Mouse (Mus musculus): ENCODE results near the gene Ralgapa2. TPM values are rescaled to one million over a fixed set of nuclear protein-coding genes. Genes with fewer than 3 reads are reported as not detected.
A peak's percentile ranks its signal among the peaks of the same experiment; 100 is the strongest.

The Ralgapa2 gene
- polyA plus RNA-seq, 3 experiments from 2014 or later, result 7.4 to 13.3 (median 11.4) TPM

DNA sequence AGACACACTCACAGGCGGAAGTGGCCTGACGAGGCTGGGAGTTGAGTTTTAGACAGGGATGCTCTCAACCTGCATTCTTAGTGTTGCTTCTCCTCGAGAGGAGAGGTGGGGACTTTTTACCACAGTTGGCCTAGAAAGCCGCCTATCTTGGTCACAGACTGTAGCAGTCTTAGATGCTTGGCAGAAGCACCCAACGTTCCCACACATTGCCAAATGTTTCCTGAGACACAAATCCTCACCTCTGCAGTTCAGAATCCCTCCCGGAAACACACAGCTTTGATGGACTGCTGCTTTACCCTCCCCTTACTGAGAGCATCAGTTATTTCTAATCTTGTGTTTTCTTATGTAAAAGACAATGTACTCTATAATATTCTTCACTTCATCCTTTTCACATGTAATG is 155.6 kb downstream of the Ralgapa2 start:
- ATAC-seq, result no peak

DNA sequence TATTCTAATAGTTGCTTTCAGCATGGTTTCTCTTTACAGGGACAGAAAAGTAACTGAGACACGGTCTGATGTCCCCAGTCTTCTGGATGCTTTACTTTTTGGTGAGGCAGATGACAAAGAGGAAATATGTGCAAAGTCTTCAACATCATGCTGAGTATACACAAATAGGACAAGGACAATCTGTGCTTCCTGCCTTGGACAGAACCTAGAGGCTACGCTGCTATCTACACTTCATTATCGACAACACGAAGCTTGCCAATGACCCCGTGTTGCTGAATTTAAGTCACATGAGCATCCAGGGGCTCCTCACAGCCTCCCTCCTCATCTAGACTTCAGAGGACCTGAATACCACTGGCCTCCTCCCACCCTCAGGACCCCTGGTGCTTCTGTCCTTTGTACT is 161.9 kb downstream of the Ralgapa2 start:
- no peak for ATAC-seq

DNA sequence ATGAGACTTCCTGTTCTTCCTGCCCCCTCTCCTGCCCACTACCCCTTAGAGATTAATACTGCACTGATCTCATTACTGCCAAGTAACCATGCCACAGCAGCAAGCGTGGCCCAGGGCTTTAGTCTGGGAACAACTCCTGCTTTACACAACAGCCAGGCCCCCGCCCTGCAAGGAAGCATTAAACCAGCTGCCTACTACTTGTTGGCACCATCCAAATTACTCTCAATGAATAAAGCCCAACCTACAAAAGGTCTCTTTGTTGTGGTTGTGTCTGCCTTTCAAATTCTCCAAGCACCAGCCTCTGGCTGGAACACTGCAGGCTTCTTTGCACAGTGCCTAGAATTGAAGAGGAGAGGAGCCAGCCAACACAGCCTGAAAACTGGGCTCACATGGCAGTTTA is 164.2 kb downstream of the Ralgapa2 start:
- ATAC-seq, result no peak

DNA sequence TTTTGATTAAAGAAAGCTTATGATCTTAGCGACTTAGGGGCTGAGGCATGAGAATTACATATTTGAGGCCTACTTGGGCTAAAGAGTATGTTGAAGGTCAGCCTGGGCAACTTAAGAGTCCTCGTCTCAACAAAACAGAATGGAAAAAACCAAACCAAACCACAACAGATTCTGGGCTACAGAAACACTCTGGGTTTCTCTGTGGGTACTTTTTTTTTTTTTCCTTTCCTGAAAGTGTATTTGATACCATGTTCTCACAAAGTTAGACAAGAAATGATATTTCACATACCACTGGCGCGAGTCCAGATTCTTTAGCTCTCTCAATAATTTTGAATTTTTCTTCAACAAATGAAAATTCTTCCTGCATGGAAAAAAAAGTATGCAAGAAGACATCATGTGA is 172.1 kb downstream of the Ralgapa2 start:
- ATAC-seq, result no peak

DNA sequence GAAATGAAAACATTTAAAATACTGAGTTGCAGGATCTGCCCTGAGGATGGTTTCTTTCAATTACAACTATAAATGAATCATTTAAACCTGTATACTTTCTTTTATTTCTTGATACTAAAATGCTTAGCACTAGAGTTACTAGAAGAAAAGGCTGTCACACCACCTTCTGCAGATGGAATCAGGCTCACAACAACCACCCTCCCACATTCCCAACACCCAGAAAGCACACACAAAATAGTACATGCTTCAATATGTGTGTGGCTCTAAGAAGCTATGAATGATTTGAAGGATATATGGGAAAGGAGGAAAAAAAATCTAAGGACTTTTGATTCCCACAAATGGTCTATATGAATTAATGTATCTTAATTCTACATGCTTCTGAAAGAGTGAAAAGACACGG is 174.6 kb downstream of the Ralgapa2 start:
- ATAC-seq, result no peak

DNA sequence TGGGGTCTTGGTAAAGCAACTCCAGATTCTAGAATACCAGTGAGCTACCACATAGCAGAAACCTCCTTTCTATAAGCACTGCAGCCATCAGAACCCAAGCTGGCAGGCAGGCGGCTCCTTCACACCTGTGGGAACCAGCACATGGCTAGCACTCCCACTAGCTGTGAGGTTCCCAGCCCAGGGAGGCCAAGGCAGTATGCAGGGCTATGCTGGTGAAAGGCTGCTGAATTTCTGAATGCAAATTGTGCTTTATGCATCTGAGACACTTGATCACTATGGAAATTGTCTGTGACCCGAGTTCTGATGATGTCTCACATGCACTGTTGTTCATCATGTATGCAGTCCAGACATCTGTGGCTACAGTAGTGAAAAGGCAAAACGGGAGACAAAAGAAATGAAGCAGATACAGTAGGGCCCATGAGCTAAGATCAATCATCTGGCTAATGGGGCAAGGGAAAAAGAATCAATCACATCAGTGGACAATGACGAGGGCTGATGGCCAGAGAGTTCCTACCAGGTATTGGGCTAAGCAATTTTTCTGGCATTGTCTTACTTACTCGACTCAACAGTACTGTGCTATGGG is 180.2 kb downstream of the Ralgapa2 start:
- ATAC-seq, result no peak

DNA sequence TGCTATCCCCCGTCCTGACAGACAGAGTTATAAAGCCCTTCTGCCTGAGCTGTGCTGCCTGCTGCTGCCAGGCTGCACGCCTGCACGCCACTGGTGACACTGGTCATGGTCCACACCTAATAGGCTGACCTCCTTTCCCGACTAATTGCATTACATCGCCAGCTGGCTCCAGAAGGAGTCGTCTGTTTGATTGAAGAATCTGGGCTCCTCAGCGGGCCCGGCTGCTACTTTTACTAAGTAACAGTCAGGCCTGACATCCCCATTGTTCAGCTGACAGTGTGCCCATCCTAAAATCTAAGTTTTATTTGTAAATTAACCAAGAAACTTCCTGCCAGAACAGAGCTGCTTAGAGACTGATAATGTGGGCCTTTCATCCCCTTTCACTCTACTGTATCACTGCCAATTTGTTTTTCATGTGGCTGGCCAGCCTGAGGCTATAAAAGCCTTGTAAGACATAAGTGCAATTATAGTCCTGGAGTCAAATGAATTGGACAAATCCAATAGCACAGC is 181.3 kb downstream of the Ralgapa2 start:
- ATAC-seq, result no peak

DNA sequence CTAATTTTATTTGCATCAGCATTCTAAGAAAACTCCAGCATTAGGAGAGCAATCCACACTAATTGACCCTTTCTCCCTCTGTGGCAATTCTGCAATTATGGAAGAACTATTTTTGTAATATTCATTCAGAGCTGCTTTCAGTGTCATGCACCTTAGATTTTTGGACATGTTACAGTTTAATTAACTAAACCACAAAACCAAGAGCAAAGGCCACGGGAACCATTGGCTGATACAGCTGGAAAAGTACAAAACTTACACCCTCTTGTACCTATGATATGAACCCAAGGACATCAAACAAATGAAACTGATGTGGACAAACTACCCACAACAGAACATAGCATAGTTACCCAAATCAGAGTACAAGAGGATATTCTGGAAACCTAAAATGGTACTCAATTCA is 182.0 kb downstream of the Ralgapa2 start:
- no peak for ATAC-seq

DNA sequence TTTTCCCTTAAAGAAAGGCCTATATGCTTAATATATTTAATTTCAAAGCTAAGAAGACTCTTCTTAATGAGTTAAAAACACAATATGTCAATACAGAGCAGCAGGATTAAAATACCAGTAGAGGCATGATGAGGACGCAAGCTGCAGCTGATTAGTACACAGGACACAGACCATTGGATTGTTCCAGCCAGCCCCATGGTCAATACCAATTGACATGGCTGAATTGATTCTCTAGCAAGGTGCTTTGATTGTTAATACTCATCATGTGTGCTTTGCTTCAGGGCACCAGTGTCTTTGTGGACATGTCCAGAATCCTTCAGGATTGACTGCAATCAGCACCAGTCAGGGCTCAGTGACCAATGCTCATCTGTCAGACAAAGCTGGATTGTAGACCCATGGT is 185.5 kb downstream of the Ralgapa2 start:
- ATAC-seq, result no peak

DNA sequence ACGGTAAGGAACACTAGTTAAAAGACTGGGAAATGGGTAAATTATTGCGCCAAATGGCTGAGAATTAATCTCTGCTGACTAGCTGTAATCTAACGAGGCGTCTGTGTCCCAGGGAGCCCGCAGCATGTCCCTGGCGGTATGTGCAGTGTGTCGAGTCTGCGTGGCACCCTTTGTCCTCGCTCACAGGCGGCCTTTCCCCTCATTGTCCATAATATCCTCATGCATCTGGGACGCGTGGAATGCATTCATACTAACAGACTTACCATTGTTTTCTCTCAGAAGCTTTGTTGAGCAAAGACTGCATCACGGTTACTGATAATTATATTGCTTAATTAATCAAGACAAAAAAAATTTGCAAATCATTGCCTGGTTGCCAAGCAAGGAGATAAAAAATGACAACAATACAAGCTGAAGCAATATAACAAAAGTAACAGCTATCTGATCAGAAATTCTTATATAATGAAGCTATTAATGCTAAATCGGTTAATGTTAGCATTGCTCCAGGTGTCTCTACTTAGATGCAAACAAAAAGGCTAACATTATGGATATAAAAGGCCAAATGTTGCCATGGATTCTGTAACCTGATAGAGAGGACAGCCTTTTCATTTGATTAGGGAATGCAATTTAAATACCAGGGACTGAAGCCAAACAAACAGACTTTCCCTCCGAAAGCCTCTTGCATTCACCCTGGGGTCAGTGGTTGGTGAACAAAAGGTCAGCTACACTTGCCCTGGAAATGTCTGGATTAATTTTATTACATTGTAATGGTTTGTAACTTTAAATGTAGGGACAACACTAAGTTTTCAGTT is 187.0 kb downstream of the Ralgapa2 start:
- ATAC-seq, result no peak

DNA sequence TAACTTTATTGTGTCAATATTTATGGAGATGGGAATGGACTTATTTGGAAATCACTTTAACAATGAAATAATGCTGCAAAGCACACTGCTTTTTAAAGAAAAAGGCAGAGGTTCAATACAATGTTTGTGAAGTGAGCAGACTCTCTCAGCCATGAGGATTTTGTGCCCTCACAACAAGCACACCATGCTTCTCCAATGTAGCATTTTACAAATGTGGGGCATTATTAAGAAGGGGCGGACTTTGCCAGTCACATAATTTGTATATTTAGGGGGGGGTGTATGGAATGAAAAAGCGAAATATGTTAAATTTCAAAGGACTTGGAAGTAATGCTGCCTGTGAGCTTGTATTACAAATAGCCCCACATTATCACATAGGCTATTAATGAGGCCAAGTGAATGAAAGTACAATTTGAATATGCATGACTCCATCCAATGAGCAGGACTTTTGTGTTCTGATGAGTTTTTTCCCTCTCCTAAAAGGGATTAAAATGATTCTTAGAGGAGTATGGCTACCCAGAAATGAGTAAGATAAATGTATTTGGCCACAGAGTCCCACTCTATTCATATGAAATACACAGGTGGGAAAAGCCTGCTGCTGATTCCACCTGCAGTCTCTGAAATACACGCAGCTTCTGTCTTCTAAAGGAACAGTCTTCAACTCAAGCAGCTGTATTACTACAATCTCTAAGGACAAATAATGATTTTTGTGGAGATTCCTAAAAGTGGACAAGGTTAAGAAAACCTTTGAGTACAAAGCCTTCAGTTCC is 187.8 kb downstream of the Ralgapa2 start:
- ATAC-seq, result no peak

DNA sequence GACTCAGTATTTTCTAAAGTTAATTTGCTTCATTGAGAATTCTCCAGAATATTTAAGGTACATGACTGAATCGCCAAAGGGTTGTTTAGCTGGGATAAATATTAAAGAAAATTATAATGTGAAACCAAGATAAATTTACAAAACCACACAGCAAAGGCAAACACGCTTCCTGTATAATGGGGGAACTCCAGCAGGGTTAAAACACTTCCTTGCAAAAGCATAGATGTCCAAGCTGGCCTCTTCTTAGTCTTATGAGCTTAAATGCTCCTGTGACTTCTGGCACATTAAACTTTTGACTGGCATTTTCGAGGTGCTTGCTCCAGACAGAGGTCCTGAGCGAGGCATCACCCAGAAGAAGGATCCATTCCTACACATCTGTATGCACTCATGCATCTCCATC is 188.6 kb downstream of the Ralgapa2 start:
- ATAC-seq, result peak; percentile 43

DNA sequence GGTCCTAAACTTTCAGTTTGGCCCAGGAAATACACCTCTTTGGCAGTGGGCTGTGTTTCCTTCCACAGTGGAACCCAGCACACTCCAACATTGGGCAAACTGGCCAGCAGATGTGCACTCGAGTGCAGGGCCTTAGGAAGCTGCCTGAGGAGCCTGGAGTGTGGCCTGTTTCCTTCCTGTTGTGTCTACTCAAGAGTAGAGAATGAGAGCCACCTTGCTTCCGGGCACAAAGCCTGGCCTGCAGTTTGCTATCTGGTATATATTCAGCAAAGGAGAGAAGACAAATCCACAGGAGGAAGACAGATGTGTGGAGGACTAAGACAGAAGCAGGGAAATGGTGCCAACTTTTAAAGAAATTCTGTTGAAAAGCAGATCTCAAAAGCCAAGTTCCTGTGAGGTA is 189.4 kb downstream of the Ralgapa2 start:
- peak; percentile 73 for ATAC-seq

DNA sequence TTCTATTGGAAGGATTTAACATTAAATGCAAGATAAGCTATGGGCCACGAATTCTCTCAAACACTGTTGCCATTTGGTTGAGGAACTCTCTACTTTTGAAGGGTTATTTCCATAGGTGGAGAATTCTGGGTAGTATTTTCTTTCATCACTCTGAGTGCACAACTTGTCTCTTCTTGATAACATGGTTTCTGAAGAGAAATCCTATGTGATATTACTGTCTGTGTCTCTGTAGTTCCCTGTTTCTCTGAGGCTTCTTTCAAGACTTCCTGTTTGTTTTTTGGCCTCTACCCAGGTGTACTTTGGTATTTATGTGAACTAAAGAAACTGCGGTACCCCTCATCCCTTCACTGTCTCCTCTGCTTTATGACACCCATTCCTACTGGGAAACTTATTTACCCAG is 190.1 kb downstream of the Ralgapa2 start:
- no peak for ATAC-seq

DNA sequence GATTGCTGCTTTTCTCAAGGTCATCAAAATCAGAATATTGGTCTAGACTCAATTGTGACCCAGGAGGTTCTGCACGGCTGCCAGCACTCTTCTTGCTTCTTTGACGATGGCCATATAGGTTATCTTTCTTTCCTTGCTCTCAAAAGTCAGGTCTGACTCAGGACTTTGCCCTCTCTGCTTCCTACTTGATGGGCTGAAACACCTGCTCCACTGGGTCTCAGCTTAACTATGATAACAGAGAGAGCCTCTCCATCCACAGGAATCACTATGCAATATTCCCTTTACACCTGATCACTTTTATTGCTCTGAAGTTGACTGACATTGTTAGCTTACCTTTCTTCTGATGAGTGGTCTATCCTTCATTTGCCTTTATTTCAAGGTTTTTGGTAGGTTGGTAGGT is 191.5 kb downstream of the Ralgapa2 start:
- ATAC-seq, result no peak

DNA sequence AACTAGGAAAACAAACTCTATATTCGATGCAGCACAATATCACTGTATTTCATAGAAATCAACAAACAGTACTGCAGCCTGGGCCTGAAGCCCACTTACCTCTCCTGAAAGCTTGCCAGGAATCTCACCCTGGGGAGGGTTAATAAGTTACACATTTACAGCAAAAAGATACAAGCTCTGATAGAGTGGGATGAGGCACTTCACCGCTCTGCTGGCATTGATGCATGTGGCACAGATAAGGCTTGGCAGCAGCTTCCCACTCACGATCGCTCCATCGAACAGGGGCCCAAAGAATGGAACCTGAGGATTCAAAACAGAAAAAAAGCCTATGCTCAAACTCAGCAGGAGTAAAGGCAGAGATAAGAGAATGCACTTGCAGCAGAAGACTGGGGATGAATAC is 197.4 kb downstream of the Ralgapa2 start:
- no peak for ATAC-seq

DNA sequence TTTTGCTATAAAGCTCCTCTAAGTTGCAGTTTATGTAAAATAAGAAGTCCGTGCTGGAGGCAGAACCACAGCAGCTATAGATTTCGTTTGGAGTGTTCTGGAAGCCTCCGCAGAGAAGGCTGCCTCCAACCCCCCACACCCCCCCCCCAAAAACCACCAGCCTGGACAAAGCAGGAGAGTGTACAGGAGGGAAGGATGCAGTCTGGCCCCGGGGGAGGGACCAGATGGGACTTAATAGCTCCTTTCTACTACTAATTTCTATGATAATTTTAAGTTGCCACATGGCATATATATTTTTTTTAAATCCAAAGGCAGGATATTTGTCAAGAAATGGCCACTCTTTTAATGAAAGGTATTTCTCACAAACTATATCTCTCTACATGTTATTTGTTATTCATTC is 198.3 kb downstream of the Ralgapa2 start:
- no peak for ATAC-seq

DNA sequence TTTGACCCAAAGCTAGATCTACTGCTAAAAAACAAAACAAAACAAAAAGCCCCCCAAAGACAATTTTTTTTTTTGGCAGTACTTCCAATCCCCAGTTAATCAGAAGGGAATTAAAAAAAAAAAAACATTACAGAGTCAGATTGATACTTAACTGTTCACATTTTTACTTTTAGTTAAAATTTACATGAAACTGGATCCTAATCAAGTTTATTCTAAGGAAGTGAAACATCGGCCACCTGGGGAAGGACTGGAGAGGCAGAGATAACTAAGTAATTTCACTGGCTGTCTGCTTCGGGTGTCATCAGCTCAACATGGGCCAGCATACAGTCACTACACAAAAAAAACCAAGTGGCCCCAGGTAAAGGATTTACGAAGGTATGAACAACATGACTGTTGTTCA is 201.4 kb downstream of the Ralgapa2 start:
- ATAC-seq, result no peak

DNA sequence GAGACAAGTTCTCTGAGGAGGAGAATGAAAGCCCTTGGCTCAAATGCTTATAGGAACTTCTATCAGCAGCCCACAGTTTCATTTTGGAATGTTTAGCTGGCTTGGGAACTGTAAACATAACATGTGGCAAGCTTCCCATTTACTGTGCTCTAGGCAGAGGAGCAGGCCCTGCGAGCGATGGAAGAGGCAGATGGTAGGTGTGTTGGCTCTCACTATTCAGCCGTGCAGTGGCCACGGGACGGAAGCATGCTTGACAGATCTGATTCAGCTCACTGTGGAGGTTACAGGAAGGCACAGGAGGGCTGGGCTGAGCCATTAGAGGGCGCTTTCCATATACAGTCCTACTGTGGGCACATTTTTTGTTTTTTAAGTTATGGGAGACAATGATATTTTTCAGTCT is 201.9 kb downstream of the Ralgapa2 start:
- ATAC-seq, result no peak

DNA sequence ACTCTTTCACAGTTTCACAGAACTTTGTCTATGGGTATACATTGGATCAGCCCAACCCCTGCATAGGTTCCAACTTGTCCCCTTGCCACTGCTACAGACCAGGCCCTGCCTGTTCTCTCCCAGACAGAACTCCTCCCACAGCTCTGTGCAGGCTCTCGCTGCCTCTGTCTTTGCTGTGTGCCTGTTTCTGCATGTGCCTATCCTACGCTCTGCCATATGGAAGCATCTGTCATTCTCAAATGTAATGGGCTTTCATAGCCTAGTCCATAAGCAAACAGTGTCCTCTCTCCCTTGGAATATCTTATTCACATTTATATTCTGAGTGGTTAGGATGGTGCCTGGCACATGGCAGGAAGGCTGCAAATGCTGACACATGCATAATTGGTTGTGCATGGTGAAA is 202.7 kb downstream of the Ralgapa2 start:
- no peak for ATAC-seq

DNA sequence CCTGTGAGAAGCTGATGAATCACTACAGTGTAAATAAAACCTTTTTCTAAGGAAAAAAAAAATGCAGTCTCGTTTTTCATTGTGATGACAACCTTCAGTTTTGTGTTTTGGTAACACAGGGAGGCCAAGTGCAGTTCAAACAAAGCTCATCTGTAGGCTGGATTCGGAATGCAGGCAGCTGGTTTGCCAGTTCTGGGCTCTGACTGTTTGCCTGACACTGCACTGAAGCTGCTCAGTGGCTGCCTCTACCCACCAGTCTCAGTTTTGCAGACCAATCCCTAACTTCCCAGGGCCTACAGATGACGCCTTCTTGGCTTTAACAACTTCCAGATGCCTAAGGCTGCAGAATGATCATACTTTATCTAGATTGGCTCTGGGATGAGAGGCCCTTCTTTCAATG is 205.1 kb downstream of the Ralgapa2 start:
- ATAC-seq, result no peak

DNA sequence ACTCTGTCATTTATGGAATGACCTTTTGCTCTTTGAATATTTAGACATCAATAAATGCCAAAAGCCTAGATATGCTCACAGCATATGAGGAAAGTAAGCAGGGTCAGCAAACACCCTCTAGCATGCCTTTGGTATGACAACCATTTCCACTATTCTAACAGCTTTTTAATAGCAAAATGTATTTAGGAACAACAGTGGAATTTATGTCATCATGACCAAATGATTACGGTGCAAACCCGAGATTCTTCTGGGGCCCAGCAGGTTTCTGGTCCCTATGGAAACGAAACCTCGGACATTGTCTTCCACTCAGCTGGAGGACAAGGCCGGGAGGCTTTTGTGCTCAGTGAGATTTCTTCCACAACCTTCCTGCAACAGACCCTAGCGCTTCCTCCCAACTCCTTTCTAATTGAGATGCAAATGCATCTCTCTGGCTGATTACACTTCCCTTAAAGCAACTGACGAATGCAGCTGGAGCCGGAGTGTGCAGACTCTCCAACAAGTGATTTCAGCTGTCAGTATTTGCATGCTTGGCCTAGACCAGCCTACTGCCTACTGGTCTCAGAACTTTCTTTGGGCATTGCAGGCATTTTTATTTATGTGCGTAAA is 209.9 kb downstream of the Ralgapa2 start:
- ATAC-seq, result no peak

DNA sequence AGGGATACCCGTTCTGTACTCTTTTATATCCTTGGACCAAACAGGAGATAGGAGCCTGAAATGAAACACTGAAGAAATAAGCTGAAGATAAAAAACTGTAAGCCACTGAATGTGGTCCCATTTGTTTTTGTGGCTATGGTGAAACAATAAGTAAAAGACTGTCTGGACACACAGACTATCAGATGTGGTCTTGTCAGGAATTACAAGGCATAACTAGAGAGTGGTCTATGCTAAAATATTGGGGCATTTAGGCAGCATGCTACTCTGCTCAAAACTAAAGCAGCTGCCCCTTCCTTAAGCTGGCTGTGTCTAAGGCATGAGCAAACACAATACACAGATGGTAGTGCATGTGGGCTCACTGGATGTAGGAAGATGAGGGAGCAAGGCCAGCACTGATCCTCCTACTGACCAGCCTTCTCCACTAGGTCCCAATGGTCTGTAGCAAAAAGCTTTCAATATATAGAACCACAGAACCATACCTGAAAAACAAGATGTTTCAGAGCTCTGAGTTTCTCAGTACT is 211.6 kb downstream of the Ralgapa2 start:
- ATAC-seq, result no peak
